Mouse (Mus musculus): Measurements from ENCODE around the gene Pnldc1. TPM values are rescaled to one million over a fixed set of nuclear protein-coding genes. Genes with fewer than 3 reads are reported as not detected.
A peak's percentile ranks its signal among the peaks of the same experiment; 100 is the strongest.

Pnldc1 gene
- polyA plus RNA-seq, 1 experiment = 0.05 TPM

- Histone ChIP-seq H3ac (ENCODE audit: control insufficient read depth, insufficient read length) (no peak within 1 kb of the TSS), H3K27me3 (ENCODE audit: control insufficient read depth, insufficient read depth, insufficient read length) (peaks cover 37% of the 10 kb centered on the region), H3K79me2 (ENCODE audit: control insufficient read depth, insufficient read depth) (no peaks in the 10 kb centered on the region), H3K36me3 (ENCODE audit: control insufficient read depth, insufficient read depth) (no peaks in the 10 kb centered on the region), H3K4me3 (no peak within 1 kb of the TSS), H3K4me2 (ENCODE audit: low read depth) (peak within 1 kb of the TSS; percentile 18)
- TF ChIP-seq E2F4 (IDR thresholded peaks at IDR 0.05; ENCODE audit: insufficient read depth) = no peak
- TF ChIP-seq CEBPB (IDR thresholded peaks at IDR 0.05; ENCODE audit: insufficient read depth, poor library complexity, severe bottlenecking) = no peak
These were observed 42.0 kb downstream of the Pnldc1 start, which contains the start of gene Mas1 for GRCm38 (mm10) chr17:12868043-12868442. Gene Mas1, minus strand, starts transcription at chr17:12868143.

GRCm38 (mm10) chr17:12866853-12867252, 43.2 kb downstream of the Pnldc1 start:
- Histone ChIP-seq H3K4me3 (no peak overlapping the region), H3K79me2 (ENCODE audit: control insufficient read depth, insufficient read depth) (no peaks in the 10 kb centered on the region), H3K4me2 (ENCODE audit: low read depth) (peak overlapping the region; percentile 18), H3ac (ENCODE audit: control insufficient read depth, insufficient read length) (no peak overlapping the region), H3K27me3 (ENCODE audit: control insufficient read depth, insufficient read depth, insufficient read length) (peaks cover 37% of the 10 kb centered on the region), H3K36me3 (ENCODE audit: control insufficient read depth, insufficient read depth) (no peaks in the 10 kb centered on the region)
- TF ChIP-seq USF1 (IDR thresholded peaks at IDR 0.05; ENCODE audit: low read depth) (no peak), E2F4 (IDR thresholded peaks at IDR 0.05; ENCODE audit: insufficient read depth) (no peak), MYOG (IDR thresholded peaks at IDR 0.05; ENCODE audit: control insufficient read depth in 1 of 3, insufficient read depth in 1 of 3, insufficient read length in 2 of 3, low read depth in 2 of 3) (peak in 1 of 3 experiments; percentile 10)

- no peaks in the 10 kb centered on the region for H3K79me2 ChIP-seq (ENCODE audit: control insufficient read depth, insufficient read depth)
- H3ac ChIP-seq (ENCODE audit: control insufficient read depth, insufficient read length) = no peak overlapping the region
- H3K27me3 ChIP-seq (ENCODE audit: control insufficient read depth, insufficient read depth, insufficient read length) = peaks cover 41% of the 10 kb centered on the region
- no peak overlapping the region for H3K4me2 ChIP-seq (ENCODE audit: low read depth)
- no peak overlapping the region for H3K4me3 ChIP-seq
- no peaks in the 10 kb centered on the region for H3K36me3 ChIP-seq (ENCODE audit: control insufficient read depth, insufficient read depth)
- no peak for TF ChIP-seq USF1 (IDR thresholded peaks at IDR 0.05; ENCODE audit: low read depth)
- TF ChIP-seq CEBPB (IDR thresholded peaks at IDR 0.05; ENCODE audit: insufficient read depth, poor library complexity, severe bottlenecking) = no peak
- no peak for TF ChIP-seq POLR2AphosphoS2 (IDR thresholded peaks at IDR 0.05; ENCODE audit: insufficient read length, low read depth)
- TF ChIP-seq E2F4 (IDR thresholded peaks at IDR 0.05; ENCODE audit: insufficient read depth) = no peak
- TF ChIP-seq TCF12 (IDR thresholded peaks at IDR 0.05; ENCODE audit: insufficient read depth, poor library complexity, severe bottlenecking) = no peak
- TF ChIP-seq MYOD1 (IDR thresholded peaks at IDR 0.05; ENCODE audit: control insufficient read depth in 1 of 3, insufficient read length in 2 of 3, low read depth in 2 of 3) = no peak
- TF ChIP-seq MAX (IDR thresholded peaks at IDR 0.05; ENCODE audit: low read depth) = no peak
- TF ChIP-seq SRF (IDR thresholded peaks at IDR 0.05; ENCODE audit: control insufficient read depth, insufficient read length, low read depth) = no peak
- TF ChIP-seq TCF3 (IDR thresholded peaks at IDR 0.05; ENCODE audit: insufficient read length, low read depth) = no peak
- no peak for TF ChIP-seq POLR2A (IDR thresholded peaks at IDR 0.05; ENCODE audit: insufficient read length, low read depth)
- no peak for TF ChIP-seq REST (IDR thresholded peaks at IDR 0.05; ENCODE audit: insufficient read depth, insufficient read length)
- TF ChIP-seq MYOG (IDR thresholded peaks at IDR 0.05; ENCODE audit: control insufficient read depth in 1 of 3, insufficient read depth in 1 of 3, insufficient read length in 2 of 3, low read depth in 2 of 3) = no peak
These were observed 44.6 kb downstream of the Pnldc1 start for GRCm38 (mm10) chr17:12865407-12865806.

- Histone ChIP-seq H3K36me3 (ENCODE audit: control insufficient read depth, insufficient read depth) (no peaks in the 10 kb centered on the region), H3K79me2 (ENCODE audit: control insufficient read depth, insufficient read depth) (no peaks in the 10 kb centered on the region), H3K27me3 (ENCODE audit: control insufficient read depth, insufficient read depth, insufficient read length) (peaks cover 34% of the 10 kb centered on the region), H3K4me3 (no peak overlapping the region), H3K4me2 (ENCODE audit: low read depth) (no peak overlapping the region), H3ac (ENCODE audit: control insufficient read depth, insufficient read length) (no peak overlapping the region)
- TF ChIP-seq CEBPB (IDR thresholded peaks at IDR 0.05; ENCODE audit: insufficient read depth, poor library complexity, severe bottlenecking) (no peak), MYOG (IDR thresholded peaks at IDR 0.05; ENCODE audit: control insufficient read depth in 1 of 3, insufficient read depth in 1 of 3, insufficient read length in 2 of 3, low read depth in 2 of 3) (no peak), TCF12 (IDR thresholded peaks at IDR 0.05; ENCODE audit: insufficient read depth, poor library complexity, severe bottlenecking) (no peak), POLR2AphosphoS2 (IDR thresholded peaks at IDR 0.05; ENCODE audit: insufficient read length, low read depth) (no peak), SRF (IDR thresholded peaks at IDR 0.05; ENCODE audit: control insufficient read depth, insufficient read length, low read depth) (no peak), MYOD1 (IDR thresholded peaks at IDR 0.05; ENCODE audit: control insufficient read depth in 1 of 3, insufficient read length in 2 of 3, low read depth in 2 of 3) (no peak), USF1 (IDR thresholded peaks at IDR 0.05; ENCODE audit: low read depth) (no peak), POLR2A (IDR thresholded peaks at IDR 0.05; ENCODE audit: insufficient read length, low read depth) (no peak), REST (IDR thresholded peaks at IDR 0.05; ENCODE audit: insufficient read depth, insufficient read length) (no peak), E2F4 (IDR thresholded peaks at IDR 0.05; ENCODE audit: insufficient read depth) (no peak), TCF3 (IDR thresholded peaks at IDR 0.05; ENCODE audit: insufficient read length, low read depth) (no peak), MAX (IDR thresholded peaks at IDR 0.05; ENCODE audit: low read depth) (no peak)
These were observed 45.9 kb downstream of the Pnldc1 start for GRCm38 (mm10) chr17:12864111-12864510.

GRCm38 (mm10) chr17:12859006-12859520, 51.0 kb downstream of the Pnldc1 start:
- Histone ChIP-seq H3K4me2 (ENCODE audit: low read depth) (no peak overlapping the region), H3K27me3 (ENCODE audit: control insufficient read depth, insufficient read depth, insufficient read length) (peaks cover 30% of the 10 kb centered on the region)

More at GRCm38 (mm10) chr17:12859006-12859520, 51.0 kb downstream of the Pnldc1 start:
- Histone ChIP-seq H3K4me3 (no peak overlapping the region), H3K36me3 (ENCODE audit: control insufficient read depth, insufficient read depth) (no peaks in the 10 kb centered on the region), H3ac (ENCODE audit: control insufficient read depth, insufficient read length) (no peak overlapping the region), H3K79me2 (ENCODE audit: control insufficient read depth, insufficient read depth) (no peaks in the 10 kb centered on the region)
- TF ChIP-seq MYOD1 (IDR thresholded peaks at IDR 0.05; ENCODE audit: control insufficient read depth in 1 of 3, insufficient read length in 2 of 3, low read depth in 2 of 3) = no peak
- no peak for TF ChIP-seq CEBPB (IDR thresholded peaks at IDR 0.05; ENCODE audit: insufficient read depth, poor library complexity, severe bottlenecking)
- no peak for TF ChIP-seq USF1 (IDR thresholded peaks at IDR 0.05; ENCODE audit: low read depth)
- no peak for TF ChIP-seq MAX (IDR thresholded peaks at IDR 0.05; ENCODE audit: low read depth)
- TF ChIP-seq SRF (IDR thresholded peaks at IDR 0.05; ENCODE audit: control insufficient read depth, insufficient read length, low read depth) = no peak
- TF ChIP-seq MYOG (IDR thresholded peaks at IDR 0.05; ENCODE audit: control insufficient read depth in 1 of 3, insufficient read depth in 1 of 3, insufficient read length in 2 of 3, low read depth in 2 of 3) = no peak
- no peak for TF ChIP-seq E2F4 (IDR thresholded peaks at IDR 0.05; ENCODE audit: insufficient read depth)
- no peak for TF ChIP-seq POLR2A (IDR thresholded peaks at IDR 0.05; ENCODE audit: insufficient read length, low read depth)
- no peak for TF ChIP-seq POLR2AphosphoS2 (IDR thresholded peaks at IDR 0.05; ENCODE audit: insufficient read length, low read depth)
- no peak for TF ChIP-seq TCF12 (IDR thresholded peaks at IDR 0.05; ENCODE audit: insufficient read depth, poor library complexity, severe bottlenecking)
- no peak for TF ChIP-seq TCF3 (IDR thresholded peaks at IDR 0.05; ENCODE audit: insufficient read length, low read depth)

Data from myocyte (in vitro differentiated cells).